Mouse (Mus musculus): ENCODE data around the gene Heatr5a. TPM values are rescaled to one million over a fixed set of nuclear protein-coding genes. Genes with fewer than 3 reads are reported as not detected.
A peak's percentile ranks its signal among the peaks of the same experiment; 100 is the strongest.

Heatr5a gene
- total RNA-seq, 2 experiments from 2014 or later = 8.7 to 10.4 TPM

- DNase-seq = no peak
Observed at GRCm38 (mm10) chr12:51882606-51883296, 88.4 kb downstream of the Heatr5a start.

DNA sequence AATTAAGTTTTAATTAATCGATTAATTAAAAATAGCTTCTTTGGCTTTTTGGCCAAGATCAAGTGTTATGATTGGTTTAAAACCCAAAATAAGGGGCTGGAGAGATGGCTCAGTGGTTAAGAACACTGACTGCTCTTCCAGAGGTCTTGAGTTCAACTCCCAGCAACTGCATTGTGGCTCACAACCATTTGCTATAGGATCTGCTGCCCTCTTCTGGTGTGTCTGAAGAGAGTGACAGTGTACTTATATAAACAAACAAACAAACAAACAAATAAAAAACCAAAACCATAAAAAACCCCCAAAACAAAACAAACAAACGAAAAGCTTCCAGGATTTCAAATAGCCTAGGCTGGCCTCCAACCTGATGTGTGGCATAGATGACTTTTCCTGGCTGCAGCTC lies 89.3 kb downstream of the Heatr5a start:
- no peak for DNase-seq

- no peak for DNase-seq
Observed at GRCm38 (mm10) chr12:51871446-51872144, 99.5 kb downstream of the Heatr5a start.

GRCm38 (mm10) chr12:51869511-51869910 lies 101.6 kb downstream of the Heatr5a start:
- no peak for DNase-seq

DNA sequence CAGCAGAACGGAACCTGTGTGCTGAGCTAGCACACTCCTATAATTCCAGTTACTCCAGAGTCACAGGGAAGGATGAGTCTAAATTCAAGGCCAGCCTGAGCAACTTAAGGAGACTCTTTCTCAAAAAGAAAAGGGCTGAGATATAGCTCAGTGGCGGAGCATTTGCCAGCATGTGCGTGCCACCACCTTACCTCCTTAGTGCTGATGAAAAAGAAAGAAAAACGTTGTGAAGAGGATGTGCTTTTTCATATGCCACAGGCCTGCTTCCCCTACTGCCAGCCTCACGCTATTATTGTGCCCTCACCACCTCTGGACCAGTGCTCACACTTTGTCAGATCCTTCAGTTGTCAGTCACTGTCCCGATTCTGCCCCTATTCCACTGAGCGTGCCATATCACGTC lies 104.0 kb downstream of the Heatr5a start:
- no peak for DNase-seq

GRCm38 (mm10) chr12:51866226-51866910 lies 104.8 kb downstream of the Heatr5a start:
- DNase-seq = no peak

DNA sequence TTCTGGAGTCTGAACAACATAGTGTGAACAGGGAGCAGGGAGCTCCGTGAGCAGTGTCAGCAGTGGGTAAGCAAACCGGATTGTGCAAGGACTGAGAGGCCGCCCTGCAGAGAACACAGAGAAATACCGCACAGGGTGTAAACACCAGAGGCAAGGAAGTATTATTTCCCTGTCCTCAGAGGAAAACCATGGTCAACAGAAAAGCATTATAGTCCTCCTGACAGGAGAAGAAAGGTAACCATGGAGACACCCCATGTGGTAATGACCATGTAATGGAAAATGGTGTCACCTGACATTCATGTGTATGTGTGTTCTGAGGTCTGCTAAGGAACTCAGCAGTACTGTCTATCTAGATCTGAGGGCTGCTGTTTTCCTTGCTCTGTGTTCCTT lies 105.3 kb downstream of the Heatr5a start:
- no peak for DNase-seq

DNA sequence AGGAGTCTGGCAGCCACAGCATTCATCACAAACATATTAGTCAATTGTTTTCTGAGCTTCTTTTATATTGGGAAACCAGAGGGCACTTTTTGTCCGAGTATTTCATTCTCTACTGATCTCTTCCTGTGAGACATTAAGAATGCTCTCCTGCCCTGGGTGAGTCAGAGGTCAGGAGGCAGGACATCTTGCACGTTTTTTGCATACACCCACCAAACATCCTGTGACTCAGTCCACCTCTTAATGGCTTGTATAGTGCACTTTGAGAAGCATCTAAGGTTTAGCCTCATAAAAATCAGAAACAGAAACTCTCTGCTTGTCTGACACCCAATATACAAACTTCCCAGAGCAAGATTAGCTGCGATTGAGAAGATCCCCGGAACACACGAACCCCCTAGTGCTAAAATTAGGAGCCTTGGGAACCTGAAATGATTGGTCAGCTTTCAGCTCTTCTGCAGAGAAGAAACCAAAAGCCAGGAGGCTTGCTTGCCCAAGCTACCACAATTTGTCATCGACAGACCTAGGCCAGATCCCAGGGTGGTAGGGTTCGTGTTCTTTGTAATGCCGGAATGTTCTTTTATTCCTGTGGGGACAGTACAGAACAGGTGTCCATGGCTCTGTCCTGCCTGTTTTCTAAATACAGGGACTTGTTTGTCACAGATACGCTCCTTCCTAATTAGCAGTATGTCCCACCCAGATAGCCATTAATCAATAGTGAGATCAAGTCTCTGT lies 105.9 kb downstream of the Heatr5a start:
- no peak for DNase-seq

- DNase-seq = no peak
Observed at GRCm38 (mm10) chr12:51863116-51864002, 107.8 kb downstream of the Heatr5a start.

- no peak for DNase-seq
Observed at GRCm38 (mm10) chr12:51858134-51859028, 112.7 kb downstream of the Heatr5a start.

DNA sequence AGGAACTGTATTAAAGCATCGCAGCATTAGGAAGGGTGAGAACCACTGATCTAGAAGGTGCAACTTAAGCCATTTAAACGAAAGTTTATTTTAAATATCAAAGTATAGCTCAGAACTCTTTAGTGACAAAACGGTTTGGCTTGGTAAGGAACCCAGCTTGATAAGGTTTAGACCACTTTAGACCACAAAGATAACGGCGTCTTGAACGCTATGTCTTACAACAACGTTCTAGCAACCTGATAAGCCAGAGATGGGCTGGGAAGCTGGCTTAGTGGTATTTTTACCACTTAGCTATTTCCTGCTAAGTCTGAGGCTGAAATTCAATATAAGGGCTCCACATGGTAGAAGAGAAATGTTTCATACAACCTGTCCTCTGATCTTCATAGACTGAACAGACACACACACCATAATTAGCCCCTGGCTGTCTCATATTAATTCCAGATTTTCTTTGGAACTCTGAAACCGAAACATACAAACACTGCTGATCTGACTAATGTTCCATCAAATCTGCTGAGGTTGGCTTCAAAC lies 114.3 kb downstream of the Heatr5a start:
- no peak for DNase-seq

DNA sequence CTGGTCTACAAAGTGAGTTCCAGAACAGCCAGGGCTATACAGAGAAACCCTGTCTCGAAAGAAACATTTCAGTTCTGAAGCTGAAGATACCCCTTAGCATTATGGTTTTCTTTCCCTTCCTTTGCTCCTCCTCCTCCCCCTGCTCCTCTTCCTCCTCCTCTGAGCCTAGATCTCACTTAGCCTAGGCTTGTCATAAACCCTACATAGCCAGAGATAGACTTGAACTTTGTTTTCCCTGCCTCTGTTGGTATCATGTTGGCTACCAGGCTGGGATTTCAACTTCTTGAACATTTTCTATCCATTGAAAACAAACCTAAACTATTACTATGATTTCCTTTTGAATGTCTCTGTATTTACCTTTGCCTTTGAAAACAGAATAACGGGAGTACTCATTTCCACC lies 115.2 kb downstream of the Heatr5a start:
- no peak for DNase-seq

- no peak for DNase-seq
Observed at GRCm38 (mm10) chr12:51855453-51855852, 115.7 kb downstream of the Heatr5a start.

- no peak for DNase-seq
Observed at GRCm38 (mm10) chr12:51851617-51852016, 119.5 kb downstream of the Heatr5a start.

DNA sequence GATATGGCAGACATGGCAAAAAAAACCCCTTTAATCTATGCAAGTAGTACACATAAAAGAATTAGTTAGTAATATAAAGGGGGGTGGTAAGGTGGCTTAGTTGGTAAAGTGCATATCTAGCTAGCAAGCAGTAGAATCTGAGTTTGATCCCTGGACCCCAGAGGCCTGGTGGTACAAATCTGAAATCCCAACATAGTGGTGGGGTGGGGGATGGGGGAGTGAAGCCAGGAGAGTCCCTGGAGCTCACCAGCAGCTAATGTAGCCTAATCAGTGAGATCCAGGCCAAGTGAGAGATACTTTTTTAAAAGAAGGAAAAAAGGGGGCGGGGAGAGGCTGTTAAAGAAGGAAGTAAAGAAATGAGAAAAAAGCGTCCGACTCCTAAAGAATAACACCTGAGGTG lies 120.0 kb downstream of the Heatr5a start:
- no peak for DNase-seq

- no peak for DNase-seq
Observed at GRCm38 (mm10) chr12:51850339-51850738, 120.8 kb downstream of the Heatr5a start.

DNA sequence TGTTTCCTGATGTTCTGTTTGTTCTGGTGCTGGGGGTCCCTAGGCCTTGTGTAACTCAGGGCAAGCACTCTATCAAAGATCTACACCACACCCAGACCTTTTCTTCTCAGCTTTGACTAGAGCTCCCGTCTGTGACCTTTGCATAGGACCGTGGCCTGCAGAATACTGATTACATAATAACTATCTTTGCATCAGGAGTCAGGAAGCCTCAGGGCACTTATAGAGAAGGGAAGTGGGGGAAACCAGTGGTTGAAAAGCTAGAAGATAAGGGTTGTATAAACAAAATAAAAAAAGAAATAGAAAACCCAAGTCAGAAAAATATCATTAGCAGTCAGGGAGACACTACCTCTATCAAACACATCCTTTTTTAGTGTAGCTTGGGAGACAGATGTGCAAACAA lies 121.2 kb downstream of the Heatr5a start:
- DNase-seq = no peak

DNA sequence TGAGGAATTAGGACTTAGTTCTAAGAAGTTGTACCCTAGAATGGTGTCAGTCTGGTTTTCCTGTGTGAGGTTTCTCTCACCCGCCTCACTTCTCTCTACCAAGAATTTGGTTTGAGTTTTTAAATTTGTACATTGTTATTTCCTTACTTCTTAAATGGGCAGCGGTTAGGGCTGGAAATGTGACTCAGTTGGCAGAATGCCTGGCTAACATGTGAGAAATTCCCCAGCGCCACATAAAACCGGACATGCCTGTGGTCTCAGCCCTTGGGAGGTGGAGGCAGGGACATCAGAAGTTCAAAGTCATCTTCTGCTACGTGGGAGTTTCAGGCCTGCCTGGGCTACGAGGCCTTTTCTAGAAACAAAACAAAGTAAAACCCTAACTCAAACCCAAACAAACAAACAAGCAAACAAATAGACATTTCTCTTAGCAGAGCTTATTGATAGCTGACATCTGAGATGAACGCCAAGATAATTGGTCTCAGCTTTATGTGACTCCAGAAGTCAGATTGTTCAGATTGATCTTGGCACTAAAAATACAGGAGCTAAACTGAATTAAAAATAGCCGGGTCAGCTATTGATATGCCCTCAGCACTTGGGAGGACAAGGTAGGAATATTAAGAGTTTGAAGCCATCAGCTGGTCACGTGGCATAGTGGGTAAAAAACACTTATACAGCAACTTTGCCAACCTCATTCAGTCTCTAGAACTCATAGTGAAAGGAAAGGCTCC lies 123.0 kb downstream of the Heatr5a start:
- no peak for DNase-seq

- no peak for DNase-seq
Observed at GRCm38 (mm10) chr12:51845261-51845660, 125.9 kb downstream of the Heatr5a start.

- peak; percentile 87 to 89 for DNase-seq
Observed at GRCm38 (mm10) chr12:51844771-51845256, 126.3 kb downstream of the Heatr5a start.
